Mouse (Mus musculus) layer of hippocampus, adult 2 months (tissue): ENCODE data around the gene Tcf7l1. TPM values are rescaled to one million over a fixed set of nuclear protein-coding genes. Genes with fewer than 3 reads are reported as not detected.

ENCODE experiments used
- DNase-seq, 2 experiments: peaks; one replicate each; pipeline ENCODE4 v3.0.0; 2022; ENCODE audit warnings: low spot score in 2 of 2
- H3K27ac ChIP-seq: fragments of 200-600 bp; 2 replicates; pipeline ENCODE4 v1.8.1; 2022
- H3K4me3 ChIP-seq: fragments of 200-600 bp; 2 replicates; pipeline ENCODE4 v1.8.1; 2022; ENCODE audit warnings: mild to moderate bottlenecking
- CTCF ChIP-seq: fragments of 200-600 bp; conservative IDR thresholded peaks from 2 replicates; pipeline ENCODE4 v1.8.1; 2022; ENCODE audit warnings: antibody characterized with exemption, mild to moderate bottlenecking, moderate library complexity
- total RNA-seq, 2 experiments: library from RNA; stranded (reverse); gene quantifications; 2 replicates each; pipeline ENCODE4 v1.2.3; 2021

Gene Tcf7l1
- total RNA-seq, 2 experiments from 2014 or later: 3.6 to 3.8 TPM

DNA sequence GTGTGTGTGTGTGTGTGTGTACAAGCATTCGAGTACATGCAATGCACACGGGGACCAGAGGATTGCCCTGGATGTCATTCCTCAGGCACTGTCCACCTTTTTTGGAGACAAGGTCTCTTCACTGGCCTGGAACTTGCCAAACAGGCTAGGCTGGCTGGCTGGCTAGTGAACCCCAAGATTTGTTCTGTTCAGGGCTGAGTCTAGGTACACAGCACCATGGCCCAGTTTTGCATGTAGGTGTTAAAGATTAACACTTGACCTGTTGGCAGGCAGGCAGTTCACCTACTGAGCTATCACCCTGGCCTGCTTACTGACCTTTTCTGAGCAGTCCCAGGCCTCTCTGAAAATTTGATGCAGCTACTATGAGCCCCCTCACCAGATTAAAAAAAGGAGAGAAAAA is 158.7 kb downstream of the Tcf7l1 start:
- DNase-seq: no peak
- TF ChIP-seq CTCF: no peak

DNA sequence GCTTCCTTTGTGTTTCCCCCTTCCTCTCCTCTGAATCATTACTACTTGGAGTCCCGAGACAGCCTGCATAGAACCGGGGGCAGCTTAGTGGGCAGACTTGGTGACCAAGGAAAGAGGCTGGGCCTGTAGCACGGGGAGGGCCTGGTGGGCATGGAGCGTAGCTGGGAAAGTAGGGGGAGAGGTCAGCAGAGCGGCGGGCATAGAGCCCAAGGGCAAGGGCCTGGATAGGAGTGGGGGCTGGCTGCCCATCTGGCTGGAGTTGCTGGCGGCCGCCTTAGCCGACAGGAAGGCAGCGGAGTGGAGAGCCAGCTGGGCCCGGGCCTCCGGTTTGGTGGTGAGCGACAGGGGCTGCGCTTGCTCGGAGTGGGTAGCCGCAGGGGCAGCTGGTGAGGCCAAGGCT is 161.8 kb downstream of the Tcf7l1 start:
- peak in 1 of 2 experiments; percentile 35 for DNase-seq
- no peak overlapping the region for H3K27ac ChIP-seq
- no peak for TF ChIP-seq CTCF
- H3K4me3 ChIP-seq: no peak overlapping the region

More for the DNA sequence above, 158.7 kb downstream of the Tcf7l1 start:
- H3K27ac ChIP-seq: no peak overlapping the region
- H3K4me3 ChIP-seq: no peak overlapping the region

DNA sequence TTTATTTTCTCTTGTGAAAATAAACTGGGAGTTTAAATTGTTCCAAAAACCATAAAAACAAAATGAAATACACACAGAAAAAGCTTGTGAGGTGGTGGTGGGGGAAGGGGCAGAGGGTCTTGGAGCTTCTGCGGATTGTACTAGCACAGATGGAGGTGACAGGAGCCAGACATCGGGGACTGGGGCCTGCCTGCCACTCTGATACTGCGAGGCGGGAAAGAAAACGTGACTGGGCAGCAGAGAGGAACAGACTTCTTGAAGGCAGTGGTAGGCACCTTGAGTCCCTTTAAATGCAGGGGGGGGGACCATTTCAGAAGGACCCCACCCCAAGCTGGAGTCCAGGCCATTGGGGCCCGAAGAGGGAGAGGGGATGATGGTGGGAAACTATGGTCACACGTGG is 162.7 kb downstream of the Tcf7l1 start:
- H3K4me3 ChIP-seq: no peak overlapping the region
- TF ChIP-seq CTCF: no peak
- no peak for DNase-seq
- no peak overlapping the region for H3K27ac ChIP-seq

DNA sequence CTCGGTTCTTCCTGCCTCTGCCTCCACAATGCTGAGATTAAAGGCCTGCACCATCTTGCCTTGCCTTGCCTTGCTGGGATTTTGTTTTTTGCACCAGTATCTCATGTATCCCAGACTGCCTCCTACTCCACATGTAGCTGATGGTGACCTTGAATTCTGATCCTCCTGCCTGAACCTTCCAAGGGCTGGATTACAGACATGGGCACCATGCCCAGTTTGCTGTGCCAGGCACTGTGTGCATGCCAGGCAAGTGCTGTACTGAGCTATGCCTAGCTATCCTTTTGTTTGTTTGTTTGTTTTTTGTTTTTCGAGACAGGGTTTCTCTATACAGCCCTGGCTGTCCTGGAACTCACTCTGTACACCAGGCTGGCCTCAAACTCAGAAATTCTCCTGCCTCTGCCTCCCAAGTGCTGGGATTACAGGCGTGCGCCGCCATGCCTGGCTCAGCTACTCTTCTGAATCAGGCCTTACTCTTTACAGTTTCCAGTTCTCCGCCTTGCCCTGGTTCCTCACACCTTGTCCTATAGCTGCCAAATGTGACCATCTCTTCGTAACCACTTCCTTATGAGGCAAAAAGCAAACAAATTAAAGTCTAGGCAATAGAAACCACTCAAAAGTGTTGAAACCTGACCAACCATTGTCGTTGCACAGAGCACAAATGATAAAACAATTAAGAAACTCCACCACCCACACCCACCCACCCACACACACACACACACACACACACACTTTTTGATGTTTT is 165.2 kb downstream of the Tcf7l1 start:
- no peak for TF ChIP-seq CTCF
- Histone ChIP-seq H3K4me3 (no peak overlapping the region), H3K27ac (no peak overlapping the region)
- DNase-seq: no peak

DNA sequence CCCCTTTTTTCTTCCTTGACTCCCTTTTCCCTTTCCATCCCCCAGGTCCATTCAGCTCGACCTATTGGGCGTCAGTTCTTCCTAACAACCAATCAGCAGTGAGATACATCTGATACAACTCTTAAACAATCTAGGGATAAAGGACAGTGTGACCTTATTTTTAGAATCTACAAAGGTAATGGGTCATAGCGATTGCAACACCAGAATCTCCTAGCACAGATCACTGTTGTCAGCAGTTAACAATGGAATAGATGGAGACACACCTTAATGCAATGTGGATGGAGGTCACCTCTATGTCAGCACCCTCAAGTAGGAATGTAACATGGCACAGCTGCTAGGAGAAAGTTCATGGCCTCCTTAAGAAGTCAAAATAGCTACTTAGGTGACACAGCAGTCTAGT is 166.1 kb downstream of the Tcf7l1 start:
- TF ChIP-seq CTCF: no peak
- no peak overlapping the region for H3K4me3 ChIP-seq
- no peak overlapping the region for H3K27ac ChIP-seq
- DNase-seq: no peak

DNA sequence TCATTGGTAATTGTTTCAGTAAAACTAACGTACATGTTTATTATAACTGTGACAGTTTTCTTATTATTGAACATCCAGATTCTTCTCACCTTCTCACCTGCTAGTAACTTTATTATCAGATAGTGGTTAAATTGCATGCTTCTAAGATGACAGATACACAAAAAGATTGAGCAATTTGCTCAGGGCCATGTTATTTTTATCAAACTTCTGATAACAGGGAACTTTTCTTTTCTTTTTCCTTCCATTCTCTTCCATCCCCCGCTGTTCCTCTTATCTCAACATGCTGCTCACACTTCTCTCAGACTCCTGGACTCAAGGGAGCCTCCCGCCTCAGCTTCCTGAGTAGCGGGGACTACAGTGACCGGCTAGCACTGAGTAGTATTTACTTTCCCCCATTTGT is 168.1 kb downstream of the Tcf7l1 start:
- TF ChIP-seq CTCF: no peak
- Histone ChIP-seq H3K4me3 (no peak overlapping the region), H3K27ac (no peak overlapping the region)
- DNase-seq: no peak

DNA sequence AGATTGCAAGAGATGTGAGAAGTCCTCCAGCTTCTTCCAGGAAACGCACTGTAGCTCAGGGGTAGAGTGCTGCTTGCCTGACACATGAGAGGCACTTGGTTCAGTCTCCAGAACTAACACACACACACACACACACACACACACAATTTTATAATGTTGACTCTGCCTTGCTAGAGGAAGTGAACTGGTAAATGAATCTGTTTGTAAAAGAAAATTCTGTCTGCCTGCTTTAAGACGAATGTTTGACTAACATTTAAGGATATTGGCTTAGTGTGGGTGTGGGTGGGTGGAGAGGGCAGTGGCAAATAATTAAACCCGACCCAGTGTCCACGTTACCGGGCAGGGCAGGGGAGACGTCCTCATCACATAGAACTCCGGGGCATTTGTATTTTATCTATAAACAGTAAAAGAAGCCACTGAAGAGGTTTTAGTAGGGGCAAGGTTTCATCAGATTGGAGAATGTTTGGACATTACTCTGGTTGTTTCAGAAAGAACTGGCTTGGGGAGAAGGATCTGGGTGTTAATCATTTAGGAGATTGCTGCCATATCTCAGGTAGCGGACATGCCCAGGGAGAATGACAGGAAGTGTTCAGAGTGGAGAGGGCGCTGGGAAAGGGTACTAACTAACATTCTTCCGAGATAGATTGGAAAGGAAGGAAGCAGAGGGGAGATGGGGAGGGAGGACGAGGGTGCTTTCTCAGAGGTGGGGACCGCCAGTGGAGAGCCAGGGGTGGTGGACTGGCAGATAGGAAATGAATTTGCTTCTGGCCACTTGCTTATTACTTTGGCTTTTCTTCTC is 169.1 kb downstream of the Tcf7l1 start:
- H3K4me3 ChIP-seq: no peak overlapping the region
- no peak for DNase-seq
- H3K27ac ChIP-seq: no peak overlapping the region
- no peak for TF ChIP-seq CTCF

DNA sequence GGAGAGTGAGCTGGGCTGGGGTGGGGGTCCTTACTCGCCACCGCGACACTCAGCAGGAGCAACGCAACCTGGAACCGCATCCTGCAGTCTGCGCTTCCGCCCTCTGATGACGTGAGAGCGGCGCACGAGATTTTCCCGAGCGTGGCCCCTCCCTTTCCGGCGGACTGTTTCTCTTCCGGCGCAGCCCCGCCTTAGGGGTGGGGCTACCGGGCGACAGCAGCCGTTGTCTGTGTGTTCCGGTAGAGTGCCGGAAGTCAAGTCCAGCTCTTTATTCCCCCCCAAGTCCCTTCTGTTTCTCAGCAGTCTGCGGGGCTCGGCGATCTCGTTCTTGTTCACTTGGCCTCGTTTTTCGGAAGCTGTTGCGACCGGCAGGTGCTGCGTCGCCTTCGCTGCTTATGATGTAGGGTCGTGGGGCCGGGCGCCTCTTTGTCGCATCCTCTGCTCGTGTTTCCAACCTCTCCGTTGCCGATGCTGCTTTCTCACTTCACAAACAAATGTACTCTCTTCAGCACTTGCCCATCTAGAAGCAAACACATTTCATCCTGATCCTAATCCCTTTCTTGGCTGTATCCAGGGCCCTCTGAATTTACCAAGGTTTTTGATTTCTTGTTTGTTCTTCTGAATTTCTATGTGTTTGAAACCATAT is 172.3 kb downstream of the Tcf7l1 start, which contains the start of gene Tgoln1:
Gene Tgoln1, minus strand, starts transcription at position 358 of the 646 bp plus-strand sequence.
- Histone ChIP-seq H3K27ac (peak within 1 kb of the TSS; percentile 96), H3K4me3 (peak within 1 kb of the TSS; percentile 73)
- TF ChIP-seq CTCF: no peak
- peak; percentile 93 to 94 for DNase-seq

DNA sequence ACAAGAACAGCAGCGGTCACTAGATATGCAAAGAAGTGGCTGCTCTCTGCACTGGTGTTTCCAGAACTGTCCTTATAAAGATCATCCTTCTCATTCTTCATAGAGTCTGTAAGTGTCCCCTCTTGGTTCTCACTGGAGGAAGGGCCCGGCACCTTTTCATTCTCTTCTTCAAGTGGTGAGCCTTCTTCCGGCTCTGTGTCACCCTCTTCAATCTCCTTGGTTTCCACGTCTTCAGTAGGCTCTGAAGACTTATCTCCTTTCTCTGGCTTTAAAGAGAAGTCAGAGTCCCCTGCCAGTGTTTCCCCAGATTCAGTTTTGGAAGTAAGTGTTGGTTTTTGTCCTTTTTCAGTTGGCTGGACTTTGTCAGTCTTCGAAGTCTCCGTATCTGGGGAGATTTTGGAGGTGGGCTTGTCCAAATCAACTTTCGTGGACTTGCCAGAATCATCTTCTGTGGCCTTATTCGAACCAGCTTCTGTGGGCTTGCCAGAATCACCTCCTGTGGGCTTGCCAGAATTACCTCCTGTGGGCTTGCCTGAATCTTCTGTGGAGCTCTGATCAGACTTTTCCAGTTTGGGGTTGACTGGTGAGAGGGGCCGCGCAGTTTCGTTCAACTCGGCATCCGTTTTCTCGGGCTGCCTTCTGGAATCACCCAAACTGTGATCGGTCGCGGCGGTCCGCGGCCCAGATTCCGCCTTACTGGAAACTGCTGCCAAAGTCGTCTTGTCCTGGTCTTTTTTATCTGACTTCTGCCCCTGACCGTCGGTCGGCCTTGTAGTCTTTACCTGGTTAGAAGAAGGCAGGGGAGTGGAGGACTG is 173.3 kb downstream of the Tcf7l1 start:
- no peak for DNase-seq
- no peak for TF ChIP-seq CTCF
- H3K27ac ChIP-seq: peak overlapping the region; percentile 96
- peak overlapping the region; percentile 73 for H3K4me3 ChIP-seq

DNA sequence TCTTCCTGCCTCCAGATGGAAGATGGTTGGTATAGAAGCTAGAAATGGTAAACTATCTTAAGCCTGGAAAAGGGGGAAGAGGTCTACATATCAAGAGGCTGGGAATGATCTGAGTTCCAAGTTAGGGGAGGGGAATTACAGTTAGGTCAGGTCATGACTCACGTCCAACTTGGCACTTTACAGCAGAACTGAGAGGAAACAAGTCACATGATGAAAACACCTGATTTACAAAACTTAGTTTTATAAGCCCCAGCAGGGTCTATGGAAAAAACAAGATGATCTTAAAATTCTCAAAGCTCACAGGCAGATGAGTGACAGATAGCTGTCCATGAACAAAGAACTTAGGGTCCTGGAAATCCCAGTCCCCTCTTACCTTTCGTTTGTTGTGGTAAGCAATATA is 173.9 kb downstream of the Tcf7l1 start:
- TF ChIP-seq CTCF: no peak
- DNase-seq: no peak
- Histone ChIP-seq H3K4me3 (peak overlapping the region; percentile 73), H3K27ac (no peak overlapping the region)

DNA sequence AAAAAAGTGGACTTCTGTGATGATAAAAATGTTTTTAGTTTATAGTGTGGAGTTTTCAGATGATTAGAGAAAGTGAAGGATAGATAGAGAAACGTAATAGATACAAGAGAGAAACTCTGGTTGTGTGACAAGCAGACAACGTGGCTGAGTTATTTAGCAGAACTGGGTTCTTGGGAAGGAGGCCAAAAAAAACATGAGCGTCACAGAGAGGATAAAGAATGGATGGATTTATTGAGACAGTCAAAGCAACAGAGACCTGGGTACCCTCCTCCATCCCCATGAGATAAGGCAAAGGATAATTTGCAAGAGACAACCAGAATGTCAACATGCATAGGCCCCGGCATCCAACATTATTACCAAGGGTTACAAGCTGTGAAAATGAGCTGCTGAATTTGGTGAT is 178.8 kb downstream of the Tcf7l1 start:
- Histone ChIP-seq H3K27ac (no peak overlapping the region), H3K4me3 (no peak overlapping the region)
- no peak for TF ChIP-seq CTCF
- DNase-seq: no peak

DNA sequence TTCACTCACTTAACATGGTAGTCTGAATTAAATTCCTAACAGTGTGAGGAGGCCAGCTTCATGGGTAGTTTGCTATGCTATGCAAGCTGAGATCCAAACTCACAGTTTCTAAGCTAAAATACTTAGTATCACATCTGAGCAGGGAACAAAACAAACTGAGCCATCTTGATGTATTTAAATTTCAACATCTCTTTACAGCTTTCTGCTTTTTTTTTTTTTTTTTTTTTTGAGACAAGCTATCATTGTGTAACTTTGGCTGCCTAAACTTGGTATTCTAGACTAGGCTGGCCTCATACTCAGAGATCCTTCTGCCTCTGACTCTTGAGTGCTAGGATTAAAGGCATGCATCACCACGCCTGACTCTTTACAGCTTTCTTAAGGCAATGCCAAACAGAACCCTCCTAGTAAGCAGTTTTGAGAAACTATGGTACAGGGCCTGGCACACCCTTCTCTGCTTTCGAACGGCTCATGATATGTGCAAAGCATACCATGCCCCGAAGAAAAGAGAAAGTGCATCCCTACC is 180.3 kb downstream of the Tcf7l1 start:
- no peak for DNase-seq
- TF ChIP-seq CTCF: no peak
- H3K4me3 ChIP-seq: no peak overlapping the region
- H3K27ac ChIP-seq: no peak overlapping the region
